Mouse (Mus musculus) embryonic stem cell, embryonic (primary cell): ENCODE measurements around the gene Ap5s1.

ENCODE experiments used
- CTCF ChIA-PET, 4 experiments: fragments of 300-600 bp in 2 of 4; fragments of 350-600 bp in 2 of 4; sonication (Branson Sonifier 250); formaldehyde crosslinking; loops; one replicate each; lab custom pipeline; 2022; ENCODE audit warnings: inconsistent platforms in 2 of 4; lab: Charles Lee
- POLR2A ChIA-PET, 4 experiments: fragments of 300-600 bp in 2 of 4; fragments of 350-600 bp in 2 of 4; sonication (Branson Sonifier 250); formaldehyde crosslinking; loops; one replicate each; lab custom pipeline; 2022; ENCODE audit warnings: antibody characterized with exemption in 4 of 4, inconsistent platforms in 1 of 4; lab: Charles Lee

Ap5s1 gene

GRCm38 (mm10) chr2:131206778-131207177, at the start of gene Ap5s1:
Gene Ap5s1 (plus strand): TSS chr2:131207078.
- ChIA-PET POLR2A (interaction anchor here in 2 of 4 experiments (0.8 to 2.1 kb wide), 6 partner anchors 26 to 53 kb away, joined by 3 to 7 read pairs (median 3); partner anchors contain the start of genes 1700037H04Rik (in 1 of the 2) and Mavs (in 1 of the 2)), CTCF (interaction anchor here in 1 of 4 experiments (0.8 kb wide), 1 partner anchor 47 kb away, joined by 3 read pairs; the partner anchor contains the start of gene 1700037H04Rik)

- ChIA-PET POLR2A (interaction anchor here (0.7 to 5.0 kb wide), 63 partner anchors 8 to 495 kb away, joined by 3 to 95 read pairs (median 7); partner anchors contain the start of genes Cdc25b (in 4 of the 4), Spef1 (in 4 of the 4), Pank2 (in 3 of the 4) and Cenpb (in 2 of the 4)), CTCF (interaction anchor here in 3 of 4 experiments (0.6 to 1.7 kb wide), 14 partner anchors 12 to 104 kb away, joined by 3 to 14 read pairs (median 4); partner anchors contain the start of genes Ap5s1 (in 1 of the 3), Cdc25b (in 1 of the 3) and Spef1 (in 1 of the 3))
Measured at GRCm38 (mm10) chr2:131159491-131159910, 47.4 kb upstream of the Ap5s1 start.

- POLR2A ChIA-PET: interaction anchor here (0.5 to 5.0 kb wide), 72 partner anchors 8 to 597 kb away, joined by 3 to 95 read pairs (median 5); partner anchors contain the start of genes Cdc25b (in 4 of the 4), Spef1 (in 4 of the 4), Pank2 (in 3 of the 4) and Cenpb (in 2 of the 4)
Measured at GRCm38 (mm10) chr2:131159938-131160581, 46.8 kb upstream of the Ap5s1 start, which contains the start of gene 1700037H04Rik. Gene 1700037H04Rik (minus strand): TSS chr2:131160081.

GRCm38 (mm10) chr2:131160671-131161111, 46.2 kb upstream of the Ap5s1 start:
- ChIA-PET CTCF (interaction anchor here in 3 of 4 experiments (0.7 to 1.7 kb wide), 15 partner anchors 8 to 104 kb away, joined by 3 to 14 read pairs (median 4); partner anchors contain the start of genes Cdc25b (in 1 of the 3), Pank2 (in 1 of the 3) and Spef1 (in 1 of the 3)), POLR2A (interaction anchor here (0.5 to 5.0 kb wide), 60 partner anchors 8 to 597 kb away, joined by 3 to 95 read pairs (median 8); partner anchors contain the start of genes Cdc25b (in 3 of the 4), Pank2 (in 3 of the 4), Spef1 (in 3 of the 4) and Cenpb (in 2 of the 4))

More at GRCm38 (mm10) chr2:131159938-131160581, 46.8 kb upstream of the Ap5s1 start, which contains the start of gene 1700037H04Rik:
- CTCF ChIA-PET: interaction anchor here in 3 of 4 experiments (0.6 to 1.7 kb wide), 19 partner anchors 9 to 105 kb away, joined by 3 to 14 read pairs (median 4); partner anchors contain the start of genes Cdc25b (in 2 of the 3), Spef1 (in 2 of the 3), Ap5s1 (in 1 of the 3) and Pank2 (in 1 of the 3)

- ChIA-PET POLR2A (interaction anchor here in 2 of 4 experiments (0.9 to 1.0 kb wide), 2 partner anchors 9 kb away, joined by 3 read pairs; no protein-coding TSS in a partner anchor), CTCF (interaction anchor here in 1 of 4 experiments (0.6 kb wide), 1 partner anchor 46 kb away, joined by 3 read pairs; no protein-coding TSS in a partner anchor)
Measured at GRCm38 (mm10) chr2:131163924-131164323, 43.0 kb upstream of the Ap5s1 start.

GRCm38 (mm10) chr2:131166172-131166571, 40.7 kb upstream of the Ap5s1 start:
- POLR2A ChIA-PET: interaction anchor here in 1 of 4 experiments (1.9 kb wide), 1 partner anchor 12 kb away, joined by 7 read pairs; no protein-coding TSS in a partner anchor
- CTCF ChIA-PET: interaction anchor here in 1 of 4 experiments (0.6 kb wide), 1 partner anchor 128 kb away, joined by 3 read pairs; no protein-coding TSS in a partner anchor

- ChIA-PET CTCF (interaction anchor here in 3 of 4 experiments (0.6 to 2.0 kb wide), 4 partner anchors 32 to 1410 kb away, joined by 4 to 6 read pairs (median 4); no protein-coding TSS in a partner anchor), POLR2A (interaction anchor here (0.9 to 5.7 kb wide), 9 partner anchors 7 to 37 kb away, joined by 3 to 95 read pairs (median 6); partner anchors contain the start of genes 1700037H04Rik (in 4 of the 4), Cdc25b (in 1 of the 4) and Spef1 (in 1 of the 4))
Measured at GRCm38 (mm10) chr2:131167984-131168383, 38.9 kb upstream of the Ap5s1 start.

GRCm38 (mm10) chr2:131168914-131169313, 38.0 kb upstream of the Ap5s1 start:
- ChIA-PET POLR2A (interaction anchor here (0.5 to 5.7 kb wide), 18 partner anchors 8 to 335 kb away, joined by 3 to 95 read pairs (median 5); partner anchors contain the start of genes 1700037H04Rik (in 4 of the 4), Cenpb (in 2 of the 4), Cdc25b (in 1 of the 4) and Spef1 (in 1 of the 4)), CTCF (interaction anchor here in 2 of 4 experiments (1.0 to 2.0 kb wide), 3 partner anchors 9 to 41 kb away, joined by 3 to 6 read pairs (median 4); partner anchors contain the start of gene 1700037H04Rik (in 1 of the 2))

GRCm38 (mm10) chr2:131170936-131171335, 35.9 kb upstream of the Ap5s1 start:
- ChIA-PET POLR2A (interaction anchor here (0.6 to 8.3 kb wide), 31 partner anchors 8 to 859 kb away, joined by 3 to 95 read pairs (median 7); partner anchors contain the start of genes 1700037H04Rik (in 4 of the 4), Cdc25b (in 3 of the 4), Spef1 (in 3 of the 4) and Cenpb (in 2 of the 4)), CTCF (interaction anchor here (0.8 to 3.0 kb wide), 15 partner anchors 8 to 374 kb away, joined by 3 to 16 read pairs (median 5); partner anchors contain the start of genes Cenpb (in 2 of the 4), 1700037H04Rik (in 1 of the 4), Cdc25b (in 1 of the 4) and Spef1 (in 1 of the 4))

- ChIA-PET CTCF (interaction anchor here (1.0 to 3.0 kb wide), 15 partner anchors 8 to 374 kb away, joined by 3 to 16 read pairs (median 5); partner anchors contain the start of genes 1700037H04Rik (in 1 of the 4), Cdc25b (in 1 of the 4), Cenpb (in 1 of the 4) and Spef1 (in 1 of the 4)), POLR2A (interaction anchor here (0.5 to 8.3 kb wide), 41 partner anchors 8 to 858 kb away, joined by 3 to 95 read pairs (median 5); partner anchors contain the start of genes 1700037H04Rik (in 4 of the 4), Cdc25b (in 3 of the 4), Spef1 (in 3 of the 4) and Cenpb (in 2 of the 4))
Measured at GRCm38 (mm10) chr2:131171401-131172104, 35.3 kb upstream of the Ap5s1 start.

- ChIA-PET POLR2A (interaction anchor here (0.5 to 8.3 kb wide), 28 partner anchors 9 to 576 kb away, joined by 3 to 95 read pairs (median 4); partner anchors contain the start of genes 1700037H04Rik (in 3 of the 4), Cdc25b (in 2 of the 4), Pank2 (in 2 of the 4) and Spef1 (in 2 of the 4)), CTCF (interaction anchor here in 3 of 4 experiments (0.5 to 3.0 kb wide), 9 partner anchors 12 to 373 kb away, joined by 3 to 16 read pairs (median 6); partner anchors contain the start of genes 1700037H04Rik (in 1 of the 3), Cdc25b (in 1 of the 3) and Spef1 (in 1 of the 3))
Measured at GRCm38 (mm10) chr2:131172322-131172721, 34.6 kb upstream of the Ap5s1 start.

- CTCF ChIA-PET: interaction anchor here in 3 of 4 experiments (0.7 to 2.1 kb wide), 4 partner anchors 11 to 269 kb away, joined by 3 to 7 read pairs (median 4); partner anchors contain the start of genes 4930402H24Rik (in 1 of the 3) and Atrn (in 1 of the 3)
- POLR2A ChIA-PET: interaction anchor here (0.7 to 8.3 kb wide), 30 partner anchors 11 to 220 kb away, joined by 3 to 53 read pairs (median 4); partner anchors contain the start of genes 1700037H04Rik (in 3 of the 4), Cdc25b (in 3 of the 4), Spef1 (in 3 of the 4) and Mavs (in 2 of the 4)
Measured at GRCm38 (mm10) chr2:131174700-131175099, 32.2 kb upstream of the Ap5s1 start.

- POLR2A ChIA-PET: interaction anchor here (0.7 to 8.3 kb wide), 33 partner anchors 11 to 220 kb away, joined by 3 to 53 read pairs (median 4); partner anchors contain the start of genes 1700037H04Rik (in 3 of the 4), Cdc25b (in 3 of the 4), Spef1 (in 3 of the 4) and Mavs (in 2 of the 4)
- CTCF ChIA-PET: interaction anchor here in 3 of 4 experiments (0.7 to 2.1 kb wide), 4 partner anchors 11 to 269 kb away, joined by 3 to 7 read pairs (median 4); partner anchors contain the start of genes 4930402H24Rik (in 1 of the 3) and Atrn (in 1 of the 3)
Measured at GRCm38 (mm10) chr2:131175286-131175944, 31.5 kb upstream of the Ap5s1 start.

- CTCF ChIA-PET: interaction anchor here in 2 of 4 experiments (1.9 to 4.1 kb wide), 4 partner anchors 11 to 34 kb away, joined by 4 to 12 read pairs (median 9); partner anchors contain the start of genes Cdc25b (in 1 of the 2) and Spef1 (in 1 of the 2)
Measured at GRCm38 (mm10) chr2:131175945-131176309, 31.0 kb upstream of the Ap5s1 start.

More at GRCm38 (mm10) chr2:131175945-131176309, 31.0 kb upstream of the Ap5s1 start:
- POLR2A ChIA-PET: interaction anchor here in 3 of 4 experiments (0.6 to 8.3 kb wide), 27 partner anchors 10 to 1568 kb away, joined by 3 to 53 read pairs (median 4); partner anchors contain the start of genes 1700037H04Rik (in 3 of the 3), Cdc25b (in 2 of the 3), Spef1 (in 2 of the 3) and Ap5s1 (in 1 of the 3)
